Mouse (Mus musculus): ENCODE results near the gene Ccdc78. TPM values are rescaled to one million over a fixed set of nuclear protein-coding genes. Genes with fewer than 3 reads are reported as not detected.

Ccdc78 gene
- polyA plus RNA-seq, 1 experiment from 2014 or later: 0.31 TPM

DNA sequence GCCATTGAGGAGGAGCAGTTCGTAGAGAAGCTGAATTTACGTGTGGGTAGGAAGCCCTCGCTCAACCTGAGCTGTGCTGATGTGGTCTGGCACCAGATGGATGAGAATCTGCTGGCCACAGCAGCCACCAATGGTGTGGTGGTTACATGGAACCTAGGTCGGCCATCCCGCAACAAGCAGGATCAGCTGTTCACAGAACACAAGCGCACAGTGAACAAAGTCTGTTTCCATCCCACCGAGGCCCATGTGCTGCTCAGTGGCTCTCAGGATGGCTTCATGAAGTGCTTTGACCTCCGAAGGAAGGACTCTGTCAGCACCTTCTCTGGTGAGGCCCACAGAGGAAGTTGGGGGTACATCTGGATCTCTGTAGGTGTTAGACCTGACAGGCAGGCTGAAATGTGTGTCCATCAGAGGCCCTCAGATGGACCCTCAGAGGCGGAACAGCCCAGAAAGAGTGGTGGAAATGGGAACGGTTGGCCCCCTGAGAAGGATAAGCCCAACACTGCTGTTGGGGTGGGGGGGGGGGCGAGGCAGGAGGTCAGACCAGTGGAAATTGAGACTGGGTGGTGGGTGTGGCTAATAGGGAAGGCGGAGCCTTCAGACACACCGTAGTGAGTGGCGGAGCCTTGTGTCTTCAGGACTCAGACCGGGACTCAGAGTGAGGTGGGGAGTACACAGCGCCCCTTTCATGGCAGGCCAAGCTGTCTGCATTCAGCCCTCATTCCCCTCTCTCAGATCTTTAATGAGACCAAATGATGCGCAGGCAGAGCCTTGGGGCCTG, 38.2 kb downstream of the Ccdc78 start:
- Histone ChIP-seq H3K27me3 (peaks cover 30% of the 10 kb centered on the region), H3K36me3 (peaks cover 24% of the 10 kb centered on the region), H3K4me2 (replicated peaks) (peak overlapping the region; percentile 97), H3K9me3 (no peaks in the 10 kb centered on the region), H3K4me1 (peaks cover 41% of the 10 kb centered on the region), H3K4me3 (peak overlapping the region; percentile 67), H3K9ac (peak overlapping the region; percentile 77), H3K27ac (no peak overlapping the region)
- 72% methylated on average over 17 of the region's 17 CpGs for WGBS
- ATAC-seq (ENCODE audit: low FRiP score, low read depth): no peak

DNA sequence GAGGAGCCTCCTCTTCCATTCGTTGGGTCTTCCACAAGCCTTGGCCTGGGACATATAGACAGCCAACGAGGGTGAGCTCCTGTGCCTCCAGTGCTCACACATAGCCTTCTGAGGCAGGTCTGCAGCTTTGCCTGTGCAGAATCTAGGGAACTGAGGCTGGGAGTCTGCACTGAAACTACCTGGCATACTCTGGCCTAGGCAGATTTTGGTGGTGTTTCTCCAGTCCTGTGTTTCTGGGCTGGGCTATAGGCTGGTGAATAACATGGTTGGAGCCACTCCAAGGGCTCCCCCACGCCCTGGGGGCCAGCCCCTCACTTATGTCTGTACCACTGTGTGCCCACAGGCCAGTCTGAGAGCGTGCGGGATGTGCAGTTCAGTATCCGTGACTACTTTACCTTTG, 38.9 kb downstream of the Ccdc78 start:
- 88% methylated on average over 6 of the region's 6 CpGs for WGBS
- H3K4me3 ChIP-seq: no peak overlapping the region
- no peaks in the 10 kb centered on the region for H3K9me3 ChIP-seq
- peaks cover 22% of the 10 kb centered on the region for H3K27me3 ChIP-seq
- H3K4me1 ChIP-seq: peaks cover 48% of the 10 kb centered on the region
- peak overlapping the region; percentile 97 for H3K4me2 ChIP-seq (replicated peaks)
- H3K9ac ChIP-seq: no peak overlapping the region
- peaks cover 29% of the 10 kb centered on the region for H3K36me3 ChIP-seq
- no peak overlapping the region for H3K27ac ChIP-seq
- no peak for ATAC-seq (ENCODE audit: low FRiP score, low read depth)

DNA sequence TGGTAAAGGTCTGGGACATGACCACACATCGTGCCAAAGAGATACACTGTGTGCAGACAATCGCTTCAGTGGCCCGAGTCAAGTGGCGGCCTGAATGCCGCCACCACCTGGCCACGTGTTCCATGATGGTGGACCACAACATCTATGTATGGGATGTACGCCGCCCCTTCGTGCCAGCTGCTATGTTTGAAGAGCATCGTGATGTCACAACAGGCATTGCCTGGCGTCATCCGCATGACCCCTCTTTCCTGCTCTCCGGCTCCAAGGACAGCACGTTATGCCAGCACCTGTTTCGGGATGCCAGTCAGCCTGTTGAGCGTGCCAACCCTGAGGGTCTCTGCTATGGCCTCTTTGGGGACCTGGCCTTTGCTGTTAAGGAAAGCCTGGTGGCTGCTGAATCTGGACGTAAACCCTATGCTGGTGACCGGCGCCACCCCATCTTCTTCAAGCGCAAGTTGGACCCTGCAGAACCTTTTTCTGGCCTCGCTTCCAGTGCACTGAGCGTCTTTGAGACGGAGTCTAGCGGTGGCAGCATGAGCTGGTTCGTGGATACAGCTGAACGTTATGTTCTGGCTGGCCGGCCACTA, 39.7 kb downstream of the Ccdc78 start:
- Histone ChIP-seq H3K36me3 (peaks cover 37% of the 10 kb centered on the region), H3K4me1 (peaks cover 56% of the 10 kb centered on the region), H3K9ac (no peak overlapping the region), H3K4me3 (no peak overlapping the region), H3K27ac (no peak overlapping the region), H3K27me3 (peaks cover 15% of the 10 kb centered on the region), H3K9me3 (no peaks in the 10 kb centered on the region), H3K4me2 (replicated peaks) (no peak overlapping the region)
- ATAC-seq (ENCODE audit: low FRiP score, low read depth): no peak
- 96% methylated on average over 27 of the region's 27 CpGs for WGBS

DNA sequence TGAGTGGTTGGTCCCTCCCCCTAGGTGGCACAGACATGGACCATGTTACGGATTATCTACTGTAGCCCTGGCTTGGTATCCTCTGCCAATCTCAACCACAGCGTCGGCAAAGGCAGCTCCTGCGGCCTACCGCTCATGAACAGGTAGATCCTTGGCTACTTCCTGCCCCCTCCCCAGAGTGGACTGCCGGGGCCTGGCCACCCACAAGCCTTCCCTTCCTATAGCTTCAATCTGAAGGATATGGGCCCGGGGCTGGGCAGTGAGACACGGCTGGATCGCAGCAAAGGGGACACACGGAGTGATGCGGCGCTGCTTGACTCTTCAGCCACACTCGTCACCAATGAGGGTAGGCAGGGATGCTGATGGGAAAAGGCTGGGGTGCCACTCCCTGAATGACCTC, 40.6 kb downstream of the Ccdc78 start:
- H3K36me3 ChIP-seq: peaks cover 45% of the 10 kb centered on the region
- H3K4me1 ChIP-seq: peaks cover 65% of the 10 kb centered on the region
- no peak overlapping the region for H3K4me3 ChIP-seq
- H3K27ac ChIP-seq: no peak overlapping the region
- WGBS: 96% methylated on average over 13 of the region's 13 CpGs
- H3K27me3 ChIP-seq: peaks cover 7% of the 10 kb centered on the region
- no peaks in the 10 kb centered on the region for H3K9me3 ChIP-seq
- no peak overlapping the region; the same call in 1 of the 2 replicates for H3K9ac ChIP-seq
- no peak for ATAC-seq (ENCODE audit: low FRiP score, low read depth)
- 0 out of 2 replicates have a peak overlapping the region, but pooled peaks have one; percentile 1 for H3K4me2 ChIP-seq (replicated peaks)

DNA sequence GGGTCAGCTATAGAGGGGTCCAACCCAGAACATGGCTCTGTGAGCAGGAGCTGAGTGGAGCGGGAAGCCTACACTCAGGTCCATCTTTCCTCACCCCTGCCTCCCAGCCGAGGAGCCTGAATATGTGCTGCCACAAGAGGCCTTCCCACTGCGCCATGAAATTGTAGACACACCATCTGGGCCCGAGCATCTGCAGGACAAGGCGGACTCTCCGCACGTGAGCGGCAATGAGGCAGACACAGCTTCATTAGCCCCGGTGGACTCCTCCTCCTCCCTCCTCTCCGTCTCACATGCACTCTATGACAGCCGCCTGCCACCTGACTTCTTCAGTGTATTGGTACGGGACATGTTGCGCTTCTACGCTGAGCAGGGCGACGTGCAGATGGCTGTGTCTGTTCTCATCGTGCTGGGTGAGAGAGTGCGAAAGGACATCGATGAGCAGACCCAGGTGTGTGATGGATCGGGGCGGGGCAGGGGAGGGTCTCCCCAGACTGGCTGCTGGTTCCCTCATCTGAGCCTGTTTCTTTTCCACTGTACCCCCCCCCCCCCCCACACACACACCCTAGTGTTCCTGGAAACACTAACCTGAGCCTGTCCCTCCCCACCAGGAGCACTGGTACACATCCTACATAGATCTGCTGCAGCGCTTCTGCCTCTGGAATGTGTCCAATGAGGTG, 41.3 kb downstream of the Ccdc78 start:
- 0 out of 2 replicates have a peak, but pooled peaks cover under 1% of the 10 kb centered on the region for H3K27me3 ChIP-seq
- 0 out of 2 replicates have a peak overlapping the region, but pooled peaks have one; percentile 88 for H3K4me3 ChIP-seq
- H3K9me3 ChIP-seq: no peaks in the 10 kb centered on the region
- peaks cover 67% of the 10 kb centered on the region for H3K4me1 ChIP-seq
- WGBS: 89% methylated on average over 22 of the region's 22 CpGs
- no peak for ATAC-seq (ENCODE audit: low FRiP score, low read depth)
- H3K4me2 ChIP-seq (replicated peaks): peak overlapping the region; percentile 84; the same call in 1 of the 2 replicates
- H3K9ac ChIP-seq: peak overlapping the region; percentile 31
- H3K36me3 ChIP-seq: peaks cover 45% of the 10 kb centered on the region
- no peak overlapping the region for H3K27ac ChIP-seq

DNA sequence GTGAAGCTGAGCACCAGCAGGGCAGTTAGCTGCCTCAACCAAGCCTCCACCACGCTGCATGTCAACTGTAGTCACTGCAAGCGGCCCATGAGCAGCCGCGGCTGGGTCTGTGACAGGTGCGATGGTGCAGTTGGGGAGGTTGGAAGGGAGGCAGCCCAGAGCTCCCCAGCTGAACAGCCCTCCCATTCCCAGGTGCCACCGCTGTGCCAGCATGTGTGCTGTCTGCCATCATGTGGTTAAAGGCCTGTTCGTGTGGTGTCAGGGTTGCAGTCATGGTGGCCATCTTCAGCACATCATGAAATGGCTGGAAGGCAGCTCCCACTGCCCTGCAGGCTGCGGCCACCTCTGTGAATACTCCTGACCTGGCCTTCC, 41.8 kb downstream of the Ccdc78 start:
- H3K4me1 ChIP-seq: peaks cover 64% of the 10 kb centered on the region
- WGBS: 82% methylated on average over 8 of the region's 8 CpGs

DNA sequence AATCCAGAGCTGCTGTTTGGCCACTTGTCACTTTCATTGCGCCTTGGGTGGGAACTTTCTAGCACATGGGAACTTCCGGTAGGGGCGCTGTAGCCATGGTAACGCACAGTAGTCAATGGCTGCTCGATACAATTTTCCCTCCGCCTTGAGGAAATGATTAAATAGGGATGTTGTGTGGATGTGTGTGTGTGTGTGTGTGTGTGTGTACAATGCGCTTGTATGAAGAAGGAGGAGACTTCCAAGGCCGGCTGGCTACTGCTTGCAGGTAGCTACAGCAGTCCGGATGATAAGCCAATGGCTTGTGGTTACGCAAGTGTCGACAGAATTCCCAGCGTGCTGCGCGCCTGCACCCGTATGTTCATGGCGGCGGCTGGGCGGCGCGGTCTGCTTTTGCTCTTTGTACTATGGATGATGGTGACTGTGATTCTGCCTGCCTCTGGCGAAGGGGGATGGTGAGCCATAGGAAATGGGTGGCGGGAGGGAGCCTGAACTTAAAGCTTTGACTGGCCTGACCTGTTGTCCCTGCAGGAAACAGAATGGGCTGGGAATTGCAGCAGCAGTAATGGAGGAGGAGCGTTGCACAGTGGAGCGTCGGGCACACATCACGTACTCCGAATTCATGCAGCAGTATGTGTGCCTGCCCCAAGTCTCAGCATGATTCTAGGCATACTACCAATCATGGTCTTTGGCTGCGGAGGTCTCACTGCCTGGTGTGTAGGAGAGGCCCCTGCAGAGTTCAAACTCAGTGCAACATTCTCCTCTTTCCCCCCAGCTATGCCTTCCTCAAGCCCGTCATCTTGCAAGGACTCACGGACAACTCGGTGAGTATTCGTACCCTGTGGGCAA, 42.6 kb downstream of the Ccdc78 start, which contains the start of gene Jmjd8:
Gene Jmjd8 (plus strand): TSS at position 156 of the 846 bp plus-strand sequence.
- Histone ChIP-seq H3K4me3 (peak within 1 kb of the TSS; percentile 88), H3K4me2 (replicated peaks) (peak within 1 kb of the TSS; percentile 84), H3K9ac (peak within 1 kb of the TSS; percentile 81), H3K9me3 (no peaks in the 10 kb centered on the region), H3K27ac (peak within 1 kb of the TSS; percentile 88), H3K36me3 (peaks cover 45% of the 10 kb centered on the region), H3K4me1 (peaks cover 67% of the 10 kb centered on the region), H3K27me3 (no peaks in the 10 kb centered on the region)
- WGBS: under 1% methylated on average over 32 of the region's 32 CpGs
- ATAC-seq (ENCODE audit: low FRiP score, low read depth): peak; percentile 41

More for the DNA sequence above, 41.8 kb downstream of the Ccdc78 start:
- Histone ChIP-seq H3K9me3 (no peaks in the 10 kb centered on the region), H3K27me3 (no peaks in the 10 kb centered on the region), H3K27ac (peak overlapping the region; percentile 88; the same call in 1 of the 2 replicates), H3K9ac (peak overlapping the region; percentile 81), H3K4me2 (replicated peaks) (peak overlapping the region; percentile 84), H3K4me3 (peak overlapping the region; percentile 88), H3K36me3 (peaks cover 45% of the 10 kb centered on the region)
- ATAC-seq (ENCODE audit: low FRiP score, low read depth): no peak

DNA sequence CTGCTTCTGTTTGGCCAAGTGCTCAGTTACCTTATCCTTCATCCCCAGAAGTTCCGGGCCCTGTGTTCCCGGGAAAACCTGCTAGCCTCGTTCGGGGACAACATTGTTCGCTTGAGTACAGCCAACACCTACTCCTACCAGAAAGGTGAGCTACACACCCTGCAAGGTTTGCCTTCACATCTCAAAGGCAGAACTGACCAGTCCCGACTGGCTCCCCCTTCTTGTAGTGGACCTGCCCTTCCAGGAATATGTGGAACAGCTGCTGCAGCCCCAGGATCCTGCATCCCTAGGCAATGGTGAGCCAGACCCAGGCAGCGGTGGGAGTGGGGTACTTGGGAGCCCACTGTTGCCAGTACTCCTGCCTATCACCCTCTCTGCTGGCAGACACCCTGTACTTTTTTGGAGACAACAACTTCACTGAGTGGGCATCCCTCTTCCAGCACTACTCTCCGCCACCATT, 43.2 kb downstream of the Ccdc78 start:
- no peak for ATAC-seq (ENCODE audit: low FRiP score, low read depth)
- Histone ChIP-seq H3K9ac (peak overlapping the region; percentile 81), H3K4me1 (peaks cover 67% of the 10 kb centered on the region), H3K36me3 (peaks cover 46% of the 10 kb centered on the region), H3K27me3 (no peaks in the 10 kb centered on the region), H3K4me3 (peak overlapping the region; percentile 88), H3K9me3 (no peaks in the 10 kb centered on the region), H3K27ac (peak overlapping the region; percentile 88), H3K4me2 (replicated peaks) (peak overlapping the region; percentile 84)
- 37% methylated on average over 8 of the region's 8 CpGs for WGBS

DNA sequence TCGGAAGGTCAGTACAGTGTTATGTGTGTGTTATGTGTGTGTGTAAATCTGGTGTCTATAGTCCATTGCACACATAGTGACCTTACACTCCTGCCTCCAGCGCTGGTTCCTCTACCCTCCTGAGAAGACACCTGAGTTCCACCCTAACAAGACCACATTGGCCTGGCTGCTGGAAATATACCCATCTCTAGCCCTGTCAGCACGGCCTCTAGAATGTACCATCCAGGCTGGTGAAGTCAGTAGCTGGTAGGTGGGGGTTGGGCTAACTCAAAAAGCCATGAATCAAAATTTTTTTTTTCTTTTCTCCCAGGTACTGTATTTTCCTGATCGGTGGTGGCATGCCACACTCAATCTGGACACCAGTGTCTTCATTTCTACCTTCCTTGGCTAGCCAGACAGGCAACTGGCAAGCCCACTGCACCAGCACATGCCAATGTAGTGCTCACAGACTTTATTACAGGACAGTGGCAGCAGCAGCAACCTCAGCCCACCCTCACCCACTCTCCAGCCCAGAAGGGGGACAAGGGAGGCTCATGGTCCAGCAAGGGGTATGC, 43.9 kb downstream of the Ccdc78 start:
- H3K27me3 ChIP-seq: no peaks in the 10 kb centered on the region
- H3K4me1 ChIP-seq: peaks cover 67% of the 10 kb centered on the region
- no peaks in the 10 kb centered on the region for H3K9me3 ChIP-seq
- no peak for ATAC-seq (ENCODE audit: low FRiP score, low read depth)
- peak overlapping the region; percentile 98 for H3K4me2 ChIP-seq (replicated peaks)
- WGBS: 85% methylated on average over 4 of the region's 4 CpGs
- H3K4me3 ChIP-seq: peak overlapping the region; percentile 88
- peaks cover 53% of the 10 kb centered on the region for H3K36me3 ChIP-seq
- H3K9ac ChIP-seq: peak overlapping the region; percentile 81; the same call in 1 of the 2 replicates
- no peak overlapping the region for H3K27ac ChIP-seq

DNA sequence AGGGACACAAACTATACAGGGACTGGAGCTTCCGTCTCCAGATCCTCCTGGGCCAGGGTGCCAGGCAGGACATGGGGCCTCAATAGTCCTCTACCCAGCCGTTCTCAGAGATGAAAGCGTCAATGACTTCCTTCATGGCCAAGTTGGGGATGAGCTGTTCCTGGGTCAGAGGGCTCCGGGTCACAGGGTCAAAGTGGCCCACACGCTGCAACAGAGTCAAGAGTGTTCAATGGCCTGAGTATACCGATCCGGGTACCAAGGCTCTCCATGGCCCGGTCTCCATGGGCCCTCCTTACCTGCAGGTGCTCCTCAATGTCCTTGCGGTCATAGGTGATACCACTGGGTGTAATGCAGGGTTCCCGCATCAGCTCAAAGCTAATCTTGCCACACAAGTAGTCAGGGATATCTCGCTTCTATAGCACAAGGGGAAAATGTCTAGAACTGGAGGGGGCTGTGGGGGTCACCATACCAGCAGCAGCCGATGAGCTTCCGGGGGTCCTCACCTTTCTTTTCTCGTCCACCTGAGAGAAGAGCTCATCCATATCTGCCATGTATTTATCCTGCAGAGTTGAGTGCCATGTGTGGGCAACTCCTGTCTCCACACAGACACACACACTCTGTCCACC, 44.5 kb downstream of the Ccdc78 start:
- H3K27me3 ChIP-seq: no peaks in the 10 kb centered on the region
- H3K9ac ChIP-seq: 0 out of 2 replicates have a peak overlapping the region, but pooled peaks have one; percentile 91
- H3K4me2 ChIP-seq (replicated peaks): peak overlapping the region; percentile 98
- no peaks in the 10 kb centered on the region for H3K9me3 ChIP-seq
- H3K27ac ChIP-seq: no peak overlapping the region
- no peak for ATAC-seq (ENCODE audit: low FRiP score, low read depth)
- peaks cover 68% of the 10 kb centered on the region for H3K4me1 ChIP-seq
- H3K4me3 ChIP-seq: peak overlapping the region; percentile 88
- H3K36me3 ChIP-seq: peaks cover 52% of the 10 kb centered on the region
- WGBS: 90% methylated on average over 14 of the region's 14 CpGs
